Mouse (Mus musculus) liver, embryonic 14.5 days (tissue): Measurements from ENCODE around the gene Prnd.

Experiments
- CTCF ChIP-seq: IDR thresholded peaks from 2 replicates; pipeline ENCODE4 v1.5.1; 2016; ENCODE audit warnings: antibody characterized with exemption, low read depth, control low read depth
- EP300 ChIP-seq: IDR thresholded peaks from 2 replicates; pipeline ENCODE4 v1.6.1; 2016; ENCODE audit warnings: antibody characterized with exemption, low read depth

- TF ChIP-seq CTCF (no peak), EP300 (no peak)
These were observed 43.4 kb upstream of the Prnd start for GRCm38 (mm10) chr2:131907311-131907710.
